Mouse (Mus musculus) bone marrow macrophage, adult 2 months (primary cell): ENCODE measurements around the gene Ppp1r14b.

Source experiments
- CTCF ChIP-seq: IDR thresholded peaks from 2 replicates; pipeline ENCODE4 v1.5.1; 2012; ENCODE audit warnings: low read depth, mild to moderate bottlenecking, low read length, moderate library complexity
- POLR2A ChIP-seq: IDR thresholded peaks from 2 replicates; pipeline ENCODE4 v1.6.1; 2012; ENCODE audit warnings: mild to moderate bottlenecking, low read depth, low read length, borderline replicate concordance

DNA sequence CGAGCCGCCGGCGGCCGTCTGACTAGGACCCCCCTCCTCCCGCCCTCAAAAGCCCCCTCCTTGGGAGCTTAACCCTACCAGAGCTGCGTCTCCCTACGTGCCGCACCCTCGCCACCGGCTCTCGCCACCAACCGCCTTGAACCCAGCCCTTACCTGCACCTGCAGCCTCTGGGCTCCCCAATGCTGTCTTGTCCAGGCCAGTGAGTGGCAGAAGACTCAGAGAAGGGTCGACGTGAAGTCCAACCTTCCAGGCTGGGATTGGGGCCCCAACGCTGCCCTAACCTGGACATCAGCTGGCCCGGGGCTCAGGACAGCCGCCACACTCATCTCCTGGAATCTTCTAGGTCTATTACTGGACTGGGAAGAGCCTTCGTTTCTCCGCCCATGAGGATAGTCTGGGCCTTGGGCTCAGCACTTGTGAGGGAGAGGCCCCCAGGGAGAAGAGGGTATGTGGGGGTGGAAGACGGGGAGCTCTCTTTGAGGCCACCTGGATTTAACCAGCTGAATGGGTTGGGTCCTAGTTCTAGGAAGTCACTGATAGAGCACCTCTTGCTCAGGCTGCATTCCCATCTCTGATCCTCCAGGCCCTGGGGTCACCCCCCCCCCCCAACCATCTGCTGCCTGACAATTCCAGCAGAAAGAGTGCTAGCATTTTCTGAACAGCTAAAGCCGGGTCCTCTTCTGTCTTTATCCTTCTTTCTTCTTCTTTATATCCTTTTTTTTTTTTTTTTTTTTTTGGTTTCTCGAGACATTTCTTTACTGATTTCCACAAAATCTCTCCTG is 40.4 kb upstream of the Ppp1r14b start, which contains the start of gene Kcnk4:
- TF ChIP-seq CTCF: no peak
- TF ChIP-seq POLR2A: no peak
